Mouse (Mus musculus): ENCODE results near the gene Nuak1.

Nuak1 gene

GRCm38 (mm10) chr10:84408965-84409660 lies 31.3 kb downstream of the Nuak1 start:
- peak; percentile 62 to 71 for DNase-seq

GRCm38 (mm10) chr10:84405135-84405776 lies 35.1 kb downstream of the Nuak1 start:
- no peak for DNase-seq

- DNase-seq, result no peak
These were observed 38.5 kb downstream of the Nuak1 start for GRCm38 (mm10) chr10:84401907-84402371.

GRCm38 (mm10) chr10:84401189-84401588 lies 39.2 kb downstream of the Nuak1 start:
- no peak for DNase-seq

- DNase-seq, result no peak
These were observed 40.2 kb downstream of the Nuak1 start for GRCm38 (mm10) chr10:84400037-84400681.

GRCm38 (mm10) chr10:84397276-84397675 lies 43.1 kb downstream of the Nuak1 start:
- no peak for DNase-seq

- peak in 1 of 2 experiments; percentile 69 for DNase-seq
These were observed 44.3 kb downstream of the Nuak1 start for GRCm38 (mm10) chr10:84395885-84396659.

GRCm38 (mm10) chr10:84395259-84395658 lies 45.1 kb downstream of the Nuak1 start:
- DNase-seq, result no peak

GRCm38 (mm10) chr10:84393881-84394280 lies 46.5 kb downstream of the Nuak1 start:
- no peak for DNase-seq

GRCm38 (mm10) chr10:84393405-84393804 lies 47.0 kb downstream of the Nuak1 start:
- DNase-seq, result no peak

- DNase-seq, result no peak
These were observed 47.7 kb downstream of the Nuak1 start for GRCm38 (mm10) chr10:84392723-84393081.

- no peak for DNase-seq
These were observed 48.2 kb downstream of the Nuak1 start for GRCm38 (mm10) chr10:84392027-84392722.

GRCm38 (mm10) chr10:84389707-84390106 lies 50.7 kb downstream of the Nuak1 start:
- DNase-seq, result no peak

GRCm38 (mm10) chr10:84388357-84389141 lies 51.8 kb downstream of the Nuak1 start:
- peak in 1 of 2 experiments; percentile 51 for DNase-seq

- DNase-seq, result peak; percentile 51 to 67
These were observed 53.1 kb downstream of the Nuak1 start for GRCm38 (mm10) chr10:84387338-84387737.

- DNase-seq, result no peak
These were observed 53.7 kb downstream of the Nuak1 start for GRCm38 (mm10) chr10:84386625-84387242.

GRCm38 (mm10) chr10:84386214-84386613 lies 54.2 kb downstream of the Nuak1 start:
- DNase-seq, result no peak

GRCm38 (mm10) chr10:84384761-84385160 lies 55.6 kb downstream of the Nuak1 start:
- DNase-seq, result no peak

GRCm38 (mm10) chr10:84382900-84383883 lies 57.2 kb downstream of the Nuak1 start:
- DNase-seq, result no peak

GRCm38 (mm10) chr10:84381276-84381798 lies 59.1 kb downstream of the Nuak1 start:
- DNase-seq, result peak; percentile 65 to 84
